Mouse (Mus musculus) kidney, postnatal 25 days (tissue): Measurements from ENCODE around the gene BC030867.
"Not testable (repeated sequence)": the region's sequence is repeated elsewhere in the genome, so short reads cannot be mapped to it uniquely, and the experiment has no call there.

Experiments used
- DNase-seq, 2 experiments: peaks; one replicate each; pipeline ENCODE4 v3.0.0; 2021; ENCODE audit warnings: mixed read lengths in 2 of 2

The BC030867 gene

DNA sequence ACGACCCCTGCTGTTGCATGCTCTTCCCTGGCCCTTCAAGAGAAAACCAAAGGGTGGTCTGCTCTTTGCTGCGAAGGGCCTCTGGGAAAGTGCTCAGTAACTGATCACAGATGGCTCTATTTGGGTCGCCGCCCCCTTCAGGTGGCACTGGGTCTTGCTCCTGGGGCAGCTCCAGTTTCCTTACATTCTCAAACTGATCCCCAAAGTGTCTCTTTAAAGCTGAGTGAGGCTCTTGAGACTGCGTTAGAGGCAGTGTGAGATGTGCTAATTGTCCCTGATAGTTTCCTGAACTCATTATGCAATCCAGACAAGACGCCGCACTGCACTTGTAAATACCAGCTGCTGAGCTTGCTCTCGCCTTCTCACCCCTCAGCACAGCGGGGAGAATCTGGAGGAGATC, 8.8 kb downstream of the BC030867 start:
- DNase-seq = peak in 1 of 2 experiments; percentile 25

DNA sequence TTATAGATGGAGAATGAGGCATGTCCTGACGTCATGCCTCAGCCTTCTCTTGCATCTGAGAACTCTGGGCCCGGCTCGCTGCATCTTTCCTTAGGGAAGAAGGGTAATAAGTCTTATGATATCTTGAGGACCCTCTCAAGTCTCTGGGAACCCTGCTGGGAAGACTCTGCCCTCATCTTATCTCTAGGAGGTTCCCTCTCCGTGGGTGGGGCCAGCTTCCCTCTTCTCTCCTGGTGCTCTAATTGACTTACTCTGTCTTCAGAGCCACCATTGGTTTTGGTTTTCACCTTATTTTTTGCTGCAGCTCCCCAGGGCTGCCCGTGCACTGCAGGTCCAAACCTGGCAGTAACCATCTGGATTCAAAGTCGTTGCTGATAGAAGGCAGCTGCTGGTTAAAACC, 9.4 kb downstream of the BC030867 start:
- no peak for DNase-seq

DNA sequence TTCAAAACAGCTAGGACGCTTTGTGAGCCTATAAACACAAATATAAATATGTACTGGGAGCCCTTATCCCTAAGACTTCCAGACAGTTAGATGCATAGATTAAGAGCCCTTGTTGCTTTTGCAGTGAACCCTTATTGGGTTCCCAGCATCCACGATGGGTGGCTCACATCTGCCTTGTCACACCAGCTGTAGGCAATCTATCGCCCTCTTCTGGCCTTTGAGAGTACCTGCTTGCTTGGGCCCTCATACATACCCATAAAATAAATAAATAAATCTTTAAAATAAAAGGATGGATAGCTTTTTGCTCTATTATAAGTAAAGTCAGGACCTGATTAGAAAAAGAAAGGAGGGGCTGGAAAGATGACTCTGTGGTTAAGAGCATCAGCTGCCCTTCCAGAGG, 9.8 kb downstream of the BC030867 start:
- no peak for DNase-seq

DNA sequence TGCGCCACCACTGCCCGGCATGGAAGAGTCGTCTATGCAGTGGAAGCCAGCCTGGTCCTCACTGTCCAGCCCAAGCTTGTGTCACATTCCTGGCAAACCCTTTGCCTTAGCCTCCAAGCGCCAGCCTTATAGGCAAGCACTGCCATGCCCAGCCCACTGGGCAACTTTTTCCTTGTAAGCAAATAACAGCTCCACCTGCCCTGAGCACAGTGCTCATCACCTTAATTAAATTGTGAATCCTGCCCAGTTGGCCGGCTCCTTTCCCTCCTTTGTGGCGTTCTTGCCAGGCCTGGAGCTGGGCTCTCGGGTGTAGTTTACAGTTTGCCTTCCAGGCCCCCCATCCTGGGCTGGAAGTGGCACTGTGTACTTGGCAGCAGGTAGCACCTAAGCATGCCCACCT, 14.5 kb downstream of the BC030867 start:
- DNase-seq = no peak

DNA sequence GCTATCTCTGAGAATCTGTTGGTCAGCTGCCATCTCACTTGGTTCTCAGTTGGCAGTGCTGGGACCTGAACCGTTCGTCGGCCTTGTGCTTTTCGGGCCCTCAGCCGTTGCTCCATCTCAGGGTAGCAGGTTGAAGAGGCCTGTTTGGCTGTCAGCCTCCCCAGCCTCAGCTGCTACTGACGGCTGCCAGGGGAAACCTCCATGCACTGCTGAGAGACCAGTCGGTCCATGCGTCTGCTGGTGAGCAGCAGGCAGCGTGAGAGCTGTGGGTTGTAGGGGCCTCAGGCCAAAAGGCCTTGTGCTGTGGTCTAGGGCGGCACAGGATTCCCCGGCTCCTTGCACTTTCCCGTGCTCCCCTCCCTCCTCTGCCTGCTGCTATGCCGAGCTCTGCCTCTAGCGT, 17.1 kb downstream of the BC030867 start:
- no peak for DNase-seq

DNA sequence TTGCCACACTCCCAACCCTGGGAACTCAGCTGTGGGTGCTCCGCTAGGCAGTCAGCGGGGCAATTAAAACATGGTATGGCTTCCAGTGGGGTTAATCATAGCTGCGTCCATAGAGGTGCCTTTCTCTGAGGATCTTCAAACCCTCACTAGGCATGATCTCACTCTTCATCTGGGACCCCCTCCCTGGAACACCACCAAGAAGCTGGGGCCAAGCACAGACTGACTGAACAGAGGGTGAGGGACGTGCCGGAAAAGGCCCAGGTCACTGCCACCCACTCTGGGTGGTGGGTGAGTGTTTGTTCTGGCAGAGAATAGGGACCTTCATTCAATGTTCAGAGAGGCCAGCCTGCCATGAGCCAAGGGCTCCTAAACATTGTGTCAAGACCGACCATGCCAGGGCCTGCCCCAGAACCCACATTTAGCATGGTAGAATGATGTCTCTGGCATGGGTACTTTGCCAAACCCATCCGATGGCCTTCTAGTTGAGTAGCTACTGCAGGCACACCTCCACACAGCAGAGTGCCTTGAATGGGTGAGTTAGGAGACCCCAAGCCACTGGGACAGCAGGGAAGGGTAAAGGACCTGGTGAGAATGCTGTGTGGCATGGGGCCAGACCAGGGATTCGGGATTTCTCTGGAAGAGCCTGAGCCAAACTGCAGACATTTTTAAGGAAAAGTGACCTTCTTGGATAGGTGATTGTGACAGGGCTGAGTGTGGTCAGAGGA, 18.1 kb downstream of the BC030867 start:
- DNase-seq = no peak

DNA sequence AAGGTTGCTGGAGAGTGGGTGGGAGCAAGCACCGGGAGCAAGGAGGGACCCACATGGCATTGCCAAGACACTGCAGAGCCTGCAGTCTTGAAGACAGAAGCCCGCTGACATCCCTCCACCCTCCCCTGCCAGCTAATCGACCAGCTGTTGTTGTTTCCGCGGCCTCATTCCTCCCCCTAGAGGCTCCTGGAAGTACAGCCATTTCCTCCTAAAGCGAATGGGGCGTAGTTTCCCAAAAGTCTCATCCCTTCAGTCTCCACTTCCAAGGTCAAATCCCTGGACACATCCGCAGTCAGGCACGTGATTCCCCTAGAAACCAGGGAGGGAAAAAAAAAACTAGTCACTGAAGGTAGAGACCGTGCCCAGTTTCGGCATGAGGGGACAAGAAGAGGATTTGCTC, 18.8 kb downstream of the BC030867 start:
- peak; percentile 80 for DNase-seq

DNA sequence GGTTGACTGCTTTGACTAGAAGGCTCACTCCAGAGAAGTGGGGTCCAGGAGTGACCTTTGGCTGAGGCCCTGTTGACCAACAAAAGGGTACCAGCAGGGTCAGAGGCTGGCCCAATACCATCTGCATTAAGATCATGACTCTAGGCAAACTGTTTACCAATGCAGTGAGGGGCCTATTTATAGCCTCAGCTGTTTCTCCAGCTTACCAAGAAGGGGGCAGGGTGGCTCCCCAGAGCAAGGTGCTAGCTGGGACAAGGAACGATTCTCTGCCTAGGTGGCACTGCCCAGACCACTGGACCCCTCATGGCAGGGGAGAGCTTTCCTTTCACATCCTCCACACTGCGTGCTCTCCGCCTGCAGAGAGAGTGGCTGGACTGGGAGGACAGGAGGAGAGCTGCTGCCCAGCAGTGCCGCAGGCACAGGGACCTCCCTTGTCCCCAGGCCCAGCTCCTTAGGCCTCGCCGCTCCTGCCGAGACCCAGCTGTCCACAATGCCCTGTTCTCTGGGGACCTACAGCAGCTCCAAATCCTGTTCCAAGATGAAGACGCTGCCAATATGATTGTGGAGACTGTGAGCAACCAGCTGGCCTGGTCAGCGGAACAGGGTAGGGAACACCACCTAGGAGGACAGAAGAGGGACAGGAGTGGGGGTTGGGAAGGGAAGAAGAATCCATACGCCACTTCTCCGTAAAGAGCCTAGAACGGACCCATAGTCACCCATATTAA, 20.0 kb downstream of the BC030867 start, which contains the start of gene Asb16:
TSS of gene Asb16 (plus strand) at position 224 of the 725 bp plus-strand sequence.
- no peak for DNase-seq

DNA sequence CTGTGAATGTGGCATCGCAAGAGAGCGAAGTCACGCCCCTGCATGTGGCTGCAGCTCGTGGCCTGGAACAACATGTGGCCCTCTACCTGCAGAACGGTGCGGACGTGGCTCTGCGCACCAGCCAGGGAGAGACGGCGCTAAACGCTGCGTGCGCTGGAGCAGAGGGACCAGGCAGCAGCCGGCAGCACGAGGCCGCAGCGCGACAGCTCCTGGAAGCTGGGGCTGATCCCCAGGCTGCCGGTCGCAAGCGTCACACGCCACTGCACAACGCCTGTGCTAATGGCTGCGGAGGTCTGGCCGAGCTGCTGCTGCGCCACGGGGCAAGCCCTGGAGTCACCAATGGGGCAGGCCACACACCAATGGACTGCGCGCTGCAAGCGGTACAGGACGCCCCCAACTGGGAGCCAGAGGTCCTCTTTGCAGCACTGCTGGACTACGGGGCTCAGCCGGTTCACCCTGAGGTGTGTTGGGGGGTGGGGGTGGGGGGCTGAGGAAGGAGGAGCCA, 27.8 kb downstream of the BC030867 start:
- DNase-seq = peak; percentile 50 to 79

DNA sequence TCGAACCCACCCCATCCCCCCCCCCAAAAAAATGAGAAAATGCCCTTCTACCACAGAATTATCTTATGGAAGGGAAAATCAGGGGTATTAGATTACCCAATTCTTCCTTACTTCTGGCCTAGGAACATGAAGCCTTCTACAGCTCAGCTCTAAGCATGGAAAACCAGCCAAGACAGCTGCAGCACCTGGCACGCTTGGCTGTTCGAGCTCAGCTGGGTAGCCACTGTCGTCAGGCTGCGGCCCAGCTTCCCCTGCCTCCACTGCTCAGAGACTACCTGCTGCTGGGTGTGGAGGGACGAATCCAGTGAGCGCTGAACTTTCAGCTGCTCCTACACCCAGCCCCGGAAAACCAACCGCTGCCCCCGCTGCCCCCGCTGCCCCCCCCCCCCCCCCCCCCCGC, 29.1 kb downstream of the BC030867 start:
- no peak for DNase-seq

DNA sequence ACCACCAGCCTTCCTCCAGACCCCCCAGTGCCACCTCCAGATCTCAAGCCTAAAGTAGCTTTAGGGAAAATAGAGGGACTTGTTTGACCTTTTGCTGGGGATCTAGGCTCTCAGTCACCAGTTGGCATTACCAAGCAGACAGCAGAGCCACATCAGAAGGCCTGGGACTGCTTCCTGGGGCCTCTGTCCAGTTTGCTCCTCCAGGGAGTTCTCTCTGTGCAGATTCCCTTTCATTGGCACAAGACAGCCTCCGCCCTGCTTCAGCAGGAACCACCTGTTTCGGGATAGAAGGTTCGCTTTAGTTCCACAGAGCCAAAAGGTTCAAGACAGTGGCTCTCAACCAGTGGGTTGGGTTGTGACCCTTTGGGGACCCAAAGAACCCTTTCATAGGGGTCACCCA, 30.9 kb downstream of the BC030867 start:
- DNase-seq = no peak

DNA sequence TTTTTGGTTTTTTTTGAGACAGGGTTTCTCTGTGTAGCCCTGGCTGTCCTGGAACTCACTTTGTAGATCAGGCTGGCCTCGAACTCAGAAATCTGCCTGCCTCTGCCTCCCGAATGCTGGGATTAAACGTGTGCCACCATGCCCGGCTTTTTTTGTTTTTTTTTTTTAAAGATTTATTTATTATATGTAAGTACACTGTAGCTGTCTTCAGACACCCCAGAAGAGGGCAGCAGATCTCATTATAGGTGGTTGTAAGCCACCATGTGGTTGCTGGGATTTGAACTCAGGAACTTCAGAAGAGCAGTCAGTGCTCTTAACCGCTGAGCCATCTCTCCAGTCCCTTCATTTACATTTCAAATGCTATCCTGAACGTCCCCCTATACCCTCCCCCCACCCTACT, 31.6 kb downstream of the BC030867 start:
- not testable (repeated sequence) for DNase-seq

DNA sequence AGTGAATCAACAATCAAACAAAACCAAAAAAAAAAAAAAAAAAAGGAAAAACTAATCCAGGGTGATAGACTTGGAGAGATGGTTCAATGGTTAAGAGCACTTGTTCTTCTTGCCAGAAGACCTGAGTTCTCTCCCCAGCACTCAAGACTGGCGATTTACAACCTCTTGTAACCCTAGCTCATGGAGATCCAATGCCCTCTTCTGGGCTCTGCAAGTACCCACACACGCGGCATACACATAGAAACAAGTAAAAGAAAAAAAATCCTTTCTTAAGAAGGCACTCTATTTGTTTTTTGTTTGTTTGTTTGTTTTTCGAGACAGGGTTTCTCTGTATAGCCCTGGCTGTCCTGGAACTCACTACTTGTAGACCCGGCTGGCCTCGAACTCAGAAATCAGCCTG, 35.2 kb downstream of the BC030867 start:
- DNase-seq = no peak

DNA sequence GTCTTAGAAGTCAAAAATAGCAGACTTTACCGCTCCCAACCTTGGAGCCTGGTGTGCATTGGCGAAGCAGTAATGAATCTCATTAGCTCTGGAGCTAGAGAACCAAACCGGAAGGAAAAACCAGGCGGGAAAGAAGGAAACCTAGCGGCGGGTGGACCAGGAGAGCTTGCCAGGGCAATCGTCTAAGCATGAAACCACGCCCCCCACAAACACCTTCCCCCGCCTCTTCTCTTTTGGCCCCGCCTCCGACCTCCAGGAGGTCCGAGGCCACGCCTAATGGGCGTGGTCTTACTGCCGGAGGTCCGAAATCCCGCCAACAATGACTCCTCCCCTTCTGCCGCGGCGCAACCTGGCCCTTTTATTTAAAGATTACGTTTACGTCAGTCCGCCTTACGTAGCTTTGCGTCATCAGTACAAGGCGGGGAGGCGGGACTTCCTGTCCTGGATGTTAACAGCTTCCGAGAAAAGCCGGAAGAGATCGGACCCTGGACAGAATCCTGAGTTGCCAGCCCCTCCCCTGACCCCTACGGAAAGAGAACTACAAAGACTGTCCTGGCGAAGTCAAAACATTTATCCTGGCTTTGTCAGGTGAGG, 35.9 kb downstream of the BC030867 start, which contains the start of gene Tmub2:
TSS of gene Tmub2 (plus strand) at position 431 of the 594 bp plus-strand sequence.
- DNase-seq = peak; percentile 99 to 100

DNA sequence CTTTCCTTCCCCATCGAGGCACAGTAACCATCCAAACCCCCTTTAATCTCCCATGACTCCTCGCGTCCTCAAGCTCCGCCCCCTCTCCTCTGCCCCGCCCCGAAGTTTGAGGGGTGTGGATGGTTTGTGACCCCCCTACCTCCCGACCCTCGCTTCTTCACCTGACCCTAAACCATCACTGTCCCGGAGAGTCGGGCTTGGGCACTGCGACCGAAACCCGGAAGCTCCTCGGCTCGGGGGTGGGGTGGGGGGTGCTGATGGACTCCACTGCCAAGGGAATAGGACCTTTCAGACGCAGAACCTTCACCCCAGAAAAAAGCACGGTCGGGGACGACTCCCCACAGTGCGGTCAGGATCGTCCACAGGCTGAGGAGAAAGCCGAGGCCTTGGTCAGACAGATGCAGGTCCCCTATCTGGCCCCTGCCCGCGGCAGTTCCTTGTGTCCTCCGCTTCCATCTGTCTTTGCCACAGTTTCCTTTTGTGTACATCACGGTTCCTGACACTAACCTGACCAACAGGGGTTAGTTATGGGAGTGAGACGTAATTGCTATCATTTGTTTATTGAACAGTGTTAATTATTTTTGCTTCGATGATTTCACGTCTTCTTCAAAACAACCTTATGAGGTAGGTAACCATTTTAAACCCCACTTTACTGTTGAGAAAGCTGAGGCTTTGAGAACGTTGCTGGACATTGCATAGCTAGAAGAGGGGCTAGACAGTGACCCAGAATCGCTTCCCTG, 36.6 kb downstream of the BC030867 start:
- peak in 1 of 2 experiments; percentile 83 for DNase-seq

DNA sequence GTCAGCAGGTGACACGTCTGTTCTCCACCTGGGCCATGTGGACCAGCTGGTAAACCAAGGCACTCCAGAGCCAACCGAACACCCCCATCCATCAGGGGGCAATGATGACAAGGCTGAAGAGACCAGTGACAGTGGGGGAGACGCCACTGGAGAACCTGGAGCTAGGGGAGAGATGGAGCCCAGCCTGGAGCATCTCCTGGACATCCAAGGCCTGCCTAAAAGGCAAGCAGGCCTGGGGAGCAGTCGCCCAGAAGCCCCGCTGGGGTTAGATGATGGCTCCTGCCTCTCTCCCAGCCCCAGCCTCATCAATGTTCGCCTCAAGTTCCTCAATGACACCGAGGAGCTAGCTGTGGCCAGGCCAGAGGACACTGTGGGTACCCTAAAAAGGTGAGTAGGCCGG, 38.8 kb downstream of the BC030867 start:
- DNase-seq = no peak

DNA sequence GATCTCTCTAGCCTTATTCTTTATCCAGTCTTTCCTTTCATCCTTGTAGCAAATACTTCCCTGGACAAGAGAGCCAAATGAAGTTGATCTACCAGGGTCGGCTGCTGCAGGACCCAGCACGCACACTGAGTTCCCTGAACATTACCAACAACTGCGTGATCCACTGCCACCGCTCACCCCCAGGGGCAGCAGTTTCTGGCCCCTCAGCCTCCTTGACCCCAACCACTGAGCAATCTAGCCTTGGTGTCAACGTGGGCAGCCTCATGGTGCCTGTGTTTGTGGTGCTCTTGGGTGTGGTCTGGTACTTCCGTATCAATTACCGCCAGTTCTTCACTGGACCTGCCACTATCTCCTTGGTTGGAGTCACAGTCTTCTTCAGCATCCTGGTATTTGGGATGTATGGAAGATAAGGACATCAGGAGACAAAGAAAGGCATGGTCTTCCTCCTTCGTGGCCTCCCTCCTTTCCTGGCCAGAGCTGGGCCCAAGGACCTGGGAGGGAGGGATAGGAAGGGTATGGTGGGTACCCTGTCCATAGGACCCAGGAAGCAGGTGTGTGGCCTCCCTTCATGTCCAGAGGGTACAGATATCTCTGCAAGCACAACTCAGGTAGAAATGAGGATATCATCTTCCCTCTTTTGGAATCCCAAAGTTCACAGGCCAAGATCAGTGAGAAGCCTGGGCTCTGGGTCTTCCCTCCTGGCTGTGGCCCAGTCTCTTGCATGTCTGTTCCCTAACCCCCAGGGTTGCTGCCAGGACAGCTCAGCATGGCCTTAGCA, 39.5 kb downstream of the BC030867 start:
- no peak for DNase-seq

DNA sequence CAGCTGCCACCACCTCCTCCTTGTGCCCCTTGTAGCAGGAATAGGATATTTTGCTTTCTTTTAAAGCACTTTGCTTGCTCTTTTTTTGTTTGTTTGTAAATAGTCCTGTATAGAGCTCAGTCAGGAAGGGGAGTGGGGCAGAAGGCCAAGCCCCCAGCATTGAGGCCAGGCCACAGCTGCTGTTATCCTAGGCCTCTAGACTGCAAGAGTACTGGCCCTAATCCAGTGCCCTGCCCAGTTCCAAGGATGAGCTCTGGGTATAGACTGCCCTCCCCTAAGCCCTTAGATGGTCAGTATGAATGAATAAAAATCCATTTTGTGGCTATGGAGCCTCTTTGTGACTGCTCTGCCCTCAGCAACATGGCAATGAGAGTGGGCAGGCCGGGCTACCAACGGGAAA, 40.2 kb downstream of the BC030867 start:
- no peak for DNase-seq

DNA sequence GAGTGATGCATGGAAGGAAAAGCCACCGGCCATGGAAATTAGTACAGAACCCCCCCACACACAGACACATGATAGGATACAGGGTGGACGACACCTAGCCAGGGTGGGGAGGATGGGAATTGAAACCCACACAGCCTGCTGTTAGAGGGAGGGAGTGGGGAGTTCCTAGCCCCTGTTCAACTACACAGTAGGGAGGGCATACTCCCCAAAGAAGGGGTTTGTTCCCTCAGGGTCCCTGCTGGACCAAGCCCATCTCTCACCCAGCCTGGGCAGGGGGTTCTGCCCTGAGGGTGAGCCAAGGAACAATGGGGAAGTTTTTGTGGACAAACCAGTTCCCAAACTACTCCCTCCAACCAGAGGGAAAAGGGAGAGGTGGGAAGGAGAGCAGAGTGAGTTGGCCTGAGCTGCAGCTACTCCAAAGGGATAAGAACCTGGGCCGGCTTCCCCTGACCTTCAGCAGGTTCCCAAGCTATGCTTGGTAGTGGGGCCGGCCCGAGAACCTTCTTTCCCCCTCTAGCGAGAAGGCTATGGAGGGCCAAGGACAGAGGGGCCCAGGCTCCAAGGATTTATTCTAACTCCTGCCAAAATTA, 40.9 kb downstream of the BC030867 start:
- no peak for DNase-seq

DNA sequence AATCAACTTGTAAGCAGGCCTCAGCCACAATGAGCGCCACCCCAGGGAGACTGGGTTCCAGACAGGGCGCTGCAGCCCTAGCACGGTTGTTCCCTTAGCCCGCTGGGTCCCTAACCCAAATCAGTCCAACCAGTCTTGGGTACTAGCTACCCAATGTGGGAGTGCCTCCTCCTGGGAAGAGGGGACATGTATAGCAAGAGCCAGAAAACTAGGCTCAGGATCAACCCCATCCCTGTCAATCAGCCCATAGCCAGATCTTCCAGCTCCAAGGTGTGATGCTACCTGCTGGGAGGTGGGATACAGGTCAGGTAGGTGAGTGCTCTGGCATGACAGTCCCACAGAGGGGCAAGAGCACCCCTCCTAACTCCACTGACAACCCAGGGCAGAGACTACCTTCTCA, 41.5 kb downstream of the BC030867 start:
- no peak for DNase-seq

DNA sequence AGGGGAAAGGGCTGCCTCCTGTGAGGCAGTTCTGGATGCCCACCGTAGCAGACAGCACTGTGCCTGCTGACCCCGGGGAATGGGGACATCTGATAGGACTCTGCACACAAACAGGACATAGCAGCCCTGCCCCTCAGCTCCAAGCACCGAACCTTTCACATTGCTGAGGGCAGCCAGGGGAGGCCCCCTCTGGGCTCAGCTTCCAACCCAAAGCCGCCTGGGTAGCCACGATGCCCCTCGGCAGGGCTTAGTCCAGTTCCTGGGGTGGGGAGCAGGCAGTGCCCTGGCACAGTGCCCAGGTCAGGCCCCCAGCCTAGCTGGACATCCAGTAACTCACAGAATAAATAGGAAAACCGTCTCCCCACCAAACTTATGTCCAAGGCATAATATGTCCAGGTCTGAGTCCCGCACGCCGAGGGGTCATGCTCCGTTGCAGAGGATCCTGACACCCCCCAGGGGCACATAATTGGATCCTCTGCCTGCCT, 42.4 kb downstream of the BC030867 start:
- no peak for DNase-seq

DNA sequence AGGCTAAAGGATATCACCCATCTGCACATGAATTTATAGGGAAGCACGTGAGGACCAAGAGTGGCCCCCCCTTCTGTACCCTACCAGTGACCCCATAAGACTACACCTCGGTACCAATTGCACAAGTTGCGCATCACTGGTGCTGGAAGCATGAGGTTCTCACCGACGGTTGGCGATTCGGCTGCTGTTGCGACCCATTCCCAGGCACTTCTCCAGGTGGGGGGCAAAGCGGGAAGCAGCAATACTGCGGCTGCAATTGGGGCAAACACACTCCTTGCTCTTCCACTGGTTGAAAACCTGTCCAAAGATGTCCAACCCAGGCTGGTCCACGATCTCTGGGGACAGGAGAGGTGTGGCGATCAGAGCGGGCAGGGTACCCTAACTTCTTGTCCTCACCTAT, 45.3 kb downstream of the BC030867 start:
- DNase-seq = peak in 1 of 2 experiments; percentile 40
